Mouse (Mus musculus) myocyte (in vitro differentiated cells): ENCODE results near the gene Syncrip. TPM values are rescaled to one million over a fixed set of nuclear protein-coding genes. Genes with fewer than 3 reads are reported as not detected.

ENCODE experiments used
- H3K27me3 ChIP-seq: one replicate; pipeline ENCODE4 v1.6.1; 2011; ENCODE audit not compliant: control insufficient read depth, insufficient read depth, insufficient read length
- H3K36me3 ChIP-seq: one replicate; pipeline ENCODE4 v1.6.1; 2011; ENCODE audit not compliant: control insufficient read depth, insufficient read depth
- H3K4me2 ChIP-seq: one replicate; pipeline ENCODE4 v1.6.1; 2011; ENCODE audit warnings: low read depth, control low read depth
- H3K4me3 ChIP-seq: one replicate; pipeline ENCODE4 v1.5.1; 2011; ENCODE audit warnings: mild to moderate bottlenecking, control low read depth, moderate library complexity
- H3K79me2 ChIP-seq: one replicate; pipeline ENCODE4 v1.6.1; 2011; ENCODE audit not compliant: control insufficient read depth, insufficient read depth
- H3ac ChIP-seq: one replicate; pipeline ENCODE4 v1.6.1; 2011; ENCODE audit not compliant: control insufficient read depth, insufficient read length
- CEBPB ChIP-seq: IDR thresholded peaks from 2 replicates; pipeline ENCODE4 v1.6.1; 2011; ENCODE audit warnings: mild to moderate bottlenecking, moderate library complexity; ENCODE audit not compliant: poor library complexity, insufficient read depth, severe bottlenecking
- E2F4 ChIP-seq: IDR thresholded peaks from one replicate; pipeline ENCODE4 v1.6.1; 2011; ENCODE audit warnings: mild to moderate bottlenecking, control low read depth, moderate library complexity; ENCODE audit not compliant: insufficient read depth
- MAX ChIP-seq: IDR thresholded peaks from one replicate; pipeline ENCODE4 v1.6.1; 2011; ENCODE audit warnings: low read depth, mild to moderate bottlenecking, control low read depth
- MYOD1 ChIP-seq, 3 experiments: IDR thresholded peaks; one replicate each; pipeline ENCODE4 v1.6.1; 2011; ENCODE audit warnings: control low read depth in 2 of 3, low read depth in 2 of 3, mild to moderate bottlenecking in 2 of 3, moderate library complexity in 1 of 3; ENCODE audit not compliant: insufficient read length in 2 of 3, control insufficient read depth in 1 of 3
- MYOG ChIP-seq, 3 experiments: IDR thresholded peaks; one replicate each; pipeline ENCODE4 v1.6.1; 2011; ENCODE audit warnings: control low read depth in 2 of 3, low read depth in 2 of 3, mild to moderate bottlenecking in 2 of 3; ENCODE audit not compliant: insufficient read length in 2 of 3, control insufficient read depth in 1 of 3, insufficient read depth in 1 of 3
- POLR2A ChIP-seq: IDR thresholded peaks from one replicate; pipeline ENCODE4 v1.6.1; 2011; ENCODE audit warnings: low read depth, mild to moderate bottlenecking, control low read depth, moderate library complexity; ENCODE audit not compliant: insufficient read length
- POLR2AphosphoS2 ChIP-seq: IDR thresholded peaks from one replicate; pipeline ENCODE4 v1.6.1; 2011; ENCODE audit warnings: low read depth, control low read depth; ENCODE audit not compliant: insufficient read length
- REST ChIP-seq: IDR thresholded peaks from one replicate; pipeline ENCODE4 v1.6.1; 2011; ENCODE audit warnings: mild to moderate bottlenecking, control low read depth, moderate library complexity; ENCODE audit not compliant: insufficient read depth, insufficient read length
- SRF ChIP-seq: IDR thresholded peaks from one replicate; pipeline ENCODE4 v1.6.1; 2011; ENCODE audit warnings: low read depth; ENCODE audit not compliant: control insufficient read depth, insufficient read length
- TCF12 ChIP-seq: IDR thresholded peaks from one replicate; pipeline ENCODE4 v1.6.1; 2011; ENCODE audit warnings: mild to moderate bottlenecking, control low read depth; ENCODE audit not compliant: poor library complexity, insufficient read depth, severe bottlenecking
- TCF3 ChIP-seq: IDR thresholded peaks from one replicate; pipeline ENCODE4 v1.6.1; 2011; ENCODE audit warnings: low read depth, control low read depth; ENCODE audit not compliant: insufficient read length
- USF1 ChIP-seq: IDR thresholded peaks from one replicate; pipeline ENCODE4 v1.6.1; 2011; ENCODE audit warnings: low read depth, mild to moderate bottlenecking, control low read depth, moderate library complexity
- polyA plus RNA-seq: library from polyadenylated mRNA; unstranded; fragments of >200 nt; fragmentation: generic; extraction: Trizol; gene quantifications from one replicate; pipeline ENCODE4 v1.2.1, GENCODE M21; 2012; ENCODE audit warnings: missing spikeins

The Syncrip gene
- polyA plus RNA-seq, 1 experiment = 41.8 TPM

- Histone ChIP-seq H3K79me2 (no peaks in the 10 kb centered on the region), H3K27me3 (no peaks in the 10 kb centered on the region), H3K4me2 (no peak overlapping the region), H3ac (no peak overlapping the region), H3K4me3 (no peak overlapping the region), H3K36me3 (peaks cover 17% of the 10 kb centered on the region)
- TF ChIP-seq POLR2A (no peak), CEBPB (no peak), TCF3 (no peak), E2F4 (no peak), POLR2AphosphoS2 (no peak), MYOD1 (IDR thresholded peaks at IDR 0.05; ENCODE audit: control insufficient read depth in 1 of 3, insufficient read length in 2 of 3, low read depth in 2 of 3) (no peak), REST (no peak), TCF12 (no peak), MAX (no peak), MYOG (IDR thresholded peaks at IDR 0.05; ENCODE audit: control insufficient read depth in 1 of 3, insufficient read depth in 1 of 3, insufficient read length in 2 of 3, low read depth in 2 of 3) (no peak), USF1 (no peak), SRF (no peak)
Measured at GRCm38 (mm10) chr9:88404088-88404487, 78.3 kb downstream of the Syncrip start.

GRCm38 (mm10) chr9:88398461-88398860, 83.9 kb downstream of the Syncrip start:
- Histone ChIP-seq H3ac (no peak overlapping the region), H3K4me3 (no peak overlapping the region), H3K4me2 (no peak overlapping the region), H3K36me3 (peaks cover 9% of the 10 kb centered on the region), H3K79me2 (no peaks in the 10 kb centered on the region), H3K27me3 (no peaks in the 10 kb centered on the region)
- no peak for TF ChIP-seq E2F4
- TF ChIP-seq POLR2A = no peak
- no peak for TF ChIP-seq CEBPB
- no peak for TF ChIP-seq MAX
- no peak for TF ChIP-seq REST
- no peak for TF ChIP-seq SRF
- no peak for TF ChIP-seq USF1
- no peak for TF ChIP-seq TCF3
- TF ChIP-seq POLR2AphosphoS2 = no peak
- TF ChIP-seq MYOD1 (IDR thresholded peaks at IDR 0.05; ENCODE audit: control insufficient read depth in 1 of 3, insufficient read length in 2 of 3, low read depth in 2 of 3) = no peak
- TF ChIP-seq TCF12 = no peak
- no peak for TF ChIP-seq MYOG (IDR thresholded peaks at IDR 0.05; ENCODE audit: control insufficient read depth in 1 of 3, insufficient read depth in 1 of 3, insufficient read length in 2 of 3, low read depth in 2 of 3)

Other genes starting within 250 kb of the Syncrip start
- gene Nt5e, start 155.4 kb downstream of the Syncrip start, polyA plus RNA-seq = 1.3 TPM
- 9.6 TPM for gene Snx14, start 43.6 kb downstream of the Syncrip start, polyA plus RNA-seq
- not detected for gene Gm20537, start 26.0 kb downstream of the Syncrip start, polyA plus RNA-seq
- gene Zfp949, start 65.4 kb upstream of the Syncrip start, polyA plus RNA-seq = 3.7 TPM
- not detected for gene Trim43a, start 98.3 kb upstream of the Syncrip start, polyA plus RNA-seq
- gene Mthfsl, start 237.7 kb upstream of the Syncrip start, polyA plus RNA-seq = 11.5 TPM
- gene Bcl2a1d, start 249.3 kb upstream of the Syncrip start, polyA plus RNA-seq = not detected